ENCODE assay signal across 10 mouse cellular contexts in genomic region chr10:61232858-61233567, GRCm38 (mm10). TPM values are rescaled to one million over a fixed set of nuclear protein-coding genes. Genes with fewer than 3 reads are reported as not detected.
A peak's percentile ranks its signal among the peaks of the same experiment; 100 is the strongest.
DNase-seq lines count a peak whose midpoint lies in the region; ATAC-seq and TF ChIP-seq lines count a peak whose summit lies in the region.
"Had no signal": no experiment of that assay in that cellular context is flagged by ENCODE, and none has a peak within 500 bp of the region (broad histone marks: within the 10 kb centered on the region; RNA-seq: fewer than 3 reads in every experiment).

No protein-coding gene starts in this region.

- H3K9ac ChIP-seq in heart, postnatal 0 days (replicated peaks; ENCODE audit: low read depth, low read length) = no peak overlapping the region
- H3K9ac ChIP-seq in neural tube, embryonic 15.5 days (replicated peaks) = no peak overlapping the region
- H3K9ac ChIP-seq: limb, embryonic 12.5 days had no signal

- H3K4me1 ChIP-seq in heart, postnatal 0 days (ENCODE audit: control insufficient read depth, insufficient read depth) = no peaks in the 10 kb centered on the region
- no peaks in the 10 kb centered on the region for H3K4me1 ChIP-seq in neural tube, embryonic 15.5 days

- no peak for DNase-seq in heart, postnatal 0 days (ENCODE audit: low spot score)
- DNase-seq in heart, adult 18-20 months = no peak
- peak; percentile 40 for DNase-seq in Muller cell, postnatal 12 days (ENCODE audit: inconsistent ontology term)
- DNase-seq in skeletal muscle tissue, adult 2 months (ENCODE audit: low read depth, low spot score) = peak; percentile 44
- DNase-seq in urinary bladder, postnatal 10 days (ENCODE audit: low spot score) = no peak
- DNase-seq in layer of hippocampus, adult 2 months (ENCODE audit: low spot score in 2 of 2) = no peak
- DNase-seq: kidney, postnatal 14 days had no signal

- no peak for ATAC-seq in heart, postnatal 0 days (ENCODE audit: insufficient read depth, low read depth)
- ATAC-seq in inflammation-experienced regulatory T-cells, adult 6 months = peak; percentile 84
- ATAC-seq in neural tube, embryonic 15.5 days (ENCODE audit: low FRiP score) = no peak

- no peaks in the 10 kb centered on the region for H3K9me3 ChIP-seq in heart, postnatal 0 days (replicated peaks; ENCODE audit: control insufficient read depth, low read length)
- no peaks in the 10 kb centered on the region for H3K9me3 ChIP-seq in neural tube, embryonic 15.5 days (replicated peaks)

- no peak for TF ChIP-seq EP300 in heart, postnatal 0 days (IDR thresholded peaks at IDR 0.05; ENCODE audit: low read depth)

- no peaks in the 10 kb centered on the region for H3K36me3 ChIP-seq in heart, postnatal 0 days (replicated peaks; ENCODE audit: control insufficient read depth, insufficient read depth, low read length)
- no peaks in the 10 kb centered on the region for H3K36me3 ChIP-seq in neural tube, embryonic 15.5 days
- H3K36me3 ChIP-seq: limb, embryonic 12.5 days had no signal

- H3K27me3 ChIP-seq in heart, postnatal 0 days (ENCODE audit: control insufficient read depth, insufficient read depth, low read length) = no peaks in the 10 kb centered on the region
- no peaks in the 10 kb centered on the region for H3K27me3 ChIP-seq in neural tube, embryonic 15.5 days (replicated peaks)
- H3K27me3 ChIP-seq: limb, embryonic 12.5 days had no signal

- H3K27ac ChIP-seq in heart, postnatal 0 days (ENCODE audit: low read depth) = peak overlapping the region; percentile 3; the same call in 1 of the 2 replicates
- no peak overlapping the region for H3K27ac ChIP-seq in neural tube, embryonic 15.5 days (replicated peaks)
- no peak overlapping the region for H3K27ac ChIP-seq in layer of hippocampus, adult 2 months
- H3K27ac ChIP-seq: limb, embryonic 12.5 days had no signal

- no peak overlapping the region for H3K4me3 ChIP-seq in heart, postnatal 0 days (ENCODE audit: low read depth, low read length)
- no peak overlapping the region for H3K4me3 ChIP-seq in neural tube, embryonic 15.5 days (replicated peaks)
- no peak overlapping the region for H3K4me3 ChIP-seq in layer of hippocampus, adult 2 months
- H3K4me3 ChIP-seq: limb, embryonic 12.5 days had no signal

- 57% methylated on average over 7 of the region's 7 CpGs for WGBS in heart, postnatal 0 days
- 57% methylated on average over 7 of the region's 7 CpGs for WGBS in neural tube, embryonic 15.5 days

- TF ChIP-seq CTCF in heart, postnatal 0 days (IDR thresholded peaks at IDR 0.05; ENCODE audit: low read depth) = no peak
- no peak for TF ChIP-seq CTCF in layer of hippocampus, adult 2 months (conservative IDR thresholded peaks at IDR 0.05)

- no peak overlapping the region for H3K4me2 ChIP-seq in heart, postnatal 0 days (ENCODE audit: low read depth, low read length)
- no peak overlapping the region for H3K4me2 ChIP-seq in neural tube, embryonic 15.5 days
- H3K4me2 ChIP-seq: limb, embryonic 12.5 days had no signal

RNA-seq across cellular contexts. Expression of gene Adamts14, which starts 40.2 kb away (rescaled TPM):
- 4.3 and 6.1 TPM in 2 replicates for total RNA-seq in heart, postnatal 0 days (2014; rRNA removed; ENCODE audit: low replicate concordance)
- polyA plus RNA-seq in heart, postnatal 0 days (2015; fragmentation: Nextera tagmentation; extraction: Ambion mirVana) = 1.0 and 1.2 TPM in 2 replicates
- 1 to 10 TPM in 1 of 2 experiments, under 1 TPM in 1; 0.79 to 1.0 TPM for total RNA-seq in heart, adult 18-20 months (2021)
- polyA plus RNA-seq in inflammation-experienced regulatory T-cells, adult 6 months (2017; shearing (Covaris generic)) = not detected
- polyA plus RNA-seq in neural tube, embryonic 15.5 days (2015; fragmentation: Nextera tagmentation; extraction: Ambion mirVana) = 0.43 and 0.54 TPM in 2 replicates
- 1 to 10 TPM in 1 of 2 experiments, under 1 TPM in 1; 0.92 to 1.5 TPM for total RNA-seq in layer of hippocampus, adult 2 months (2021)

Comparison
In these comparisons a context has a peak if more than half of its experiments do, and no peak if none do; other contexts are left out.
1. DNase-seq: peak in Muller cell, postnatal 12 days (single experiment) and skeletal muscle tissue, adult 2 months (single experiment); none in heart, postnatal 0 days (single experiment), heart, adult 18-20 months (0 of 2), urinary bladder, postnatal 10 days (single experiment) and layer of hippocampus, adult 2 months (0 of 2).